Mouse (Mus musculus): ENCODE measurements at regions not wholly inside any gene's neighbourhood (a gene's known extent, or its start where the extent isn't known, plus 50 kb on each side); places are given as distances from the start of the nearest gene placed in this dataset.
"Not testable (repeated sequence)": the region's sequence is repeated elsewhere in the genome, so short reads cannot be mapped to it uniquely, and the experiment has no call there.

GRCm38 (mm10) chr12:8440373-8440772 lies 59.4 kb downstream of the Rhob start:
- Histone ChIP-seq H3K4me2 (replicated peaks; ENCODE audit: low read depth) (no peak overlapping the region), H3K27me3 (ENCODE audit: control insufficient read depth, insufficient read depth, low read length) (no peaks in the 10 kb centered on the region), H3K27ac (replicated peaks) (no peak overlapping the region), H3K9me3 (ENCODE audit: control insufficient read depth, low read length) (no peaks in the 10 kb centered on the region), H3K4me1 (replicated peaks; ENCODE audit: control insufficient read depth, insufficient read depth) (0 out of 2 replicates have a peak, but pooled peaks cover 4% of the 10 kb centered on the region), H3K4me3 (ENCODE audit: low read depth, low read length) (no peak overlapping the region), H3K36me3 (ENCODE audit: control insufficient read depth, insufficient read depth, low read length) (no peaks in the 10 kb centered on the region), H3K9ac (ENCODE audit: low read length) (no peak overlapping the region)
- no peak for DNase-seq (ENCODE audit: low spot score)
- no peak for TF ChIP-seq EP300 (optimal IDR thresholded peaks at IDR 0.05)
- TF ChIP-seq CTCF (IDR thresholded peaks at IDR 0.05; ENCODE audit: low read depth) = no peak
- peak; percentile 65 for ATAC-seq (ENCODE audit: low FRiP score, low TSS enrichment)
- WGBS = 73% methylated on average over 3 of the region's 3 CpGs

GRCm38 (mm10) chr12:8439957-8440356 lies 59.9 kb downstream of the Rhob start:
- WGBS = 88% methylated on average over 3 of the region's 3 CpGs
- Histone ChIP-seq H3K9ac (ENCODE audit: low read length) (no peak overlapping the region), H3K4me3 (ENCODE audit: low read depth, low read length) (no peak overlapping the region), H3K27me3 (ENCODE audit: control insufficient read depth, insufficient read depth, low read length) (no peaks in the 10 kb centered on the region), H3K4me2 (replicated peaks; ENCODE audit: low read depth) (no peak overlapping the region), H3K4me1 (replicated peaks; ENCODE audit: control insufficient read depth, insufficient read depth) (0 out of 2 replicates have a peak, but pooled peaks cover 3% of the 10 kb centered on the region), H3K36me3 (ENCODE audit: control insufficient read depth, insufficient read depth, low read length) (no peaks in the 10 kb centered on the region), H3K27ac (replicated peaks) (no peak overlapping the region), H3K9me3 (ENCODE audit: control insufficient read depth, low read length) (no peaks in the 10 kb centered on the region)
- DNase-seq (ENCODE audit: low spot score) (no peak), ATAC-seq (ENCODE audit: low FRiP score, low TSS enrichment) (no peak)
- TF ChIP-seq EP300 (optimal IDR thresholded peaks at IDR 0.05) = no peak
- no peak for TF ChIP-seq CTCF (IDR thresholded peaks at IDR 0.05; ENCODE audit: low read depth)

GRCm38 (mm10) chr12:8439486-8439885 lies 60.3 kb downstream of the Rhob start:
- DNase-seq (ENCODE audit: low spot score) (no peak), ATAC-seq (ENCODE audit: low FRiP score, low TSS enrichment) (no peak)
- no peaks in the 10 kb centered on the region for H3K27me3 ChIP-seq (ENCODE audit: control insufficient read depth, insufficient read depth, low read length)
- no peak overlapping the region for H3K27ac ChIP-seq (replicated peaks)
- 71% methylated on average over 4 of the region's 4 CpGs for WGBS
- H3K4me3 ChIP-seq (ENCODE audit: low read depth, low read length) = no peak overlapping the region
- no peak overlapping the region for H3K9ac ChIP-seq (ENCODE audit: low read length)
- H3K4me2 ChIP-seq (replicated peaks; ENCODE audit: low read depth) = no peak overlapping the region
- H3K4me1 ChIP-seq (replicated peaks; ENCODE audit: control insufficient read depth, insufficient read depth) = peaks cover 3% of the 10 kb centered on the region; the same call in 1 of the 2 replicates
- no peaks in the 10 kb centered on the region for H3K36me3 ChIP-seq (ENCODE audit: control insufficient read depth, insufficient read depth, low read length)
- TF ChIP-seq EP300 (optimal IDR thresholded peaks at IDR 0.05) (no peak), CTCF (IDR thresholded peaks at IDR 0.05; ENCODE audit: low read depth) (no peak)
- no peaks in the 10 kb centered on the region for H3K9me3 ChIP-seq (ENCODE audit: control insufficient read depth, low read length)

GRCm38 (mm10) chr12:8438638-8439037 lies 61.2 kb downstream of the Rhob start:
- no peak for DNase-seq (ENCODE audit: low spot score)
- no peak for TF ChIP-seq EP300 (optimal IDR thresholded peaks at IDR 0.05)
- no peak for TF ChIP-seq CTCF (IDR thresholded peaks at IDR 0.05; ENCODE audit: low read depth)
- no peak overlapping the region for H3K4me2 ChIP-seq (replicated peaks; ENCODE audit: low read depth)
- no peak overlapping the region for H3K9ac ChIP-seq (ENCODE audit: low read length)
- no peaks in the 10 kb centered on the region for H3K9me3 ChIP-seq (ENCODE audit: control insufficient read depth, low read length)
- no peak overlapping the region for H3K27ac ChIP-seq (replicated peaks)
- 65% methylated on average over 4 of the region's 4 CpGs for WGBS
- ATAC-seq (ENCODE audit: low FRiP score, low TSS enrichment) = no peak
- H3K4me1 ChIP-seq (replicated peaks; ENCODE audit: control insufficient read depth, insufficient read depth) = peaks cover 7% of the 10 kb centered on the region; the same call in 1 of the 2 replicates
- no peaks in the 10 kb centered on the region for H3K27me3 ChIP-seq (ENCODE audit: control insufficient read depth, insufficient read depth, low read length)
- no peak overlapping the region for H3K4me3 ChIP-seq (ENCODE audit: low read depth, low read length)
- H3K36me3 ChIP-seq (ENCODE audit: control insufficient read depth, insufficient read depth, low read length) = no peaks in the 10 kb centered on the region

- WGBS = 53% methylated on average over 6 of the region's 6 CpGs
- Histone ChIP-seq H3K4me1 (replicated peaks; ENCODE audit: control insufficient read depth, insufficient read depth) (peaks cover 11% of the 10 kb centered on the region), H3K36me3 (ENCODE audit: control insufficient read depth, insufficient read depth, low read length) (no peaks in the 10 kb centered on the region), H3K9ac (ENCODE audit: low read length) (no peak overlapping the region), H3K27me3 (ENCODE audit: control insufficient read depth, insufficient read depth, low read length) (no peaks in the 10 kb centered on the region), H3K9me3 (ENCODE audit: control insufficient read depth, low read length) (no peaks in the 10 kb centered on the region), H3K4me2 (replicated peaks; ENCODE audit: low read depth) (no peak overlapping the region), H3K27ac (replicated peaks) (no peak overlapping the region), H3K4me3 (ENCODE audit: low read depth, low read length) (no peak overlapping the region)
- DNase-seq (ENCODE audit: low spot score) (no peak), ATAC-seq (ENCODE audit: low FRiP score, low TSS enrichment) (no peak; the same call in 1 of the 2 replicates)
- TF ChIP-seq EP300 (optimal IDR thresholded peaks at IDR 0.05) = no peak
- no peak for TF ChIP-seq CTCF (IDR thresholded peaks at IDR 0.05; ENCODE audit: low read depth)
These were observed 62.7 kb downstream of the Rhob start for GRCm38 (mm10) chr12:8436976-8437580.

- no peak overlapping the region for H3K27ac ChIP-seq (replicated peaks)
- ATAC-seq (ENCODE audit: low FRiP score, low TSS enrichment) = no peak
- H3K4me2 ChIP-seq (replicated peaks; ENCODE audit: low read depth) = no peak overlapping the region
- H3K36me3 ChIP-seq (ENCODE audit: control insufficient read depth, insufficient read depth, low read length) = no peaks in the 10 kb centered on the region
- no peaks in the 10 kb centered on the region for H3K27me3 ChIP-seq (ENCODE audit: control insufficient read depth, insufficient read depth, low read length)
- 58% methylated on average over 5 of the region's 5 CpGs for WGBS
- no peaks in the 10 kb centered on the region for H3K9me3 ChIP-seq (ENCODE audit: control insufficient read depth, low read length)
- no peak overlapping the region for H3K4me3 ChIP-seq (ENCODE audit: low read depth, low read length)
- peaks cover 11% of the 10 kb centered on the region for H3K4me1 ChIP-seq (replicated peaks; ENCODE audit: control insufficient read depth, insufficient read depth)
- DNase-seq (ENCODE audit: low spot score) = no peak
- TF ChIP-seq CTCF (IDR thresholded peaks at IDR 0.05; ENCODE audit: low read depth) = no peak
- TF ChIP-seq EP300 (optimal IDR thresholded peaks at IDR 0.05) = no peak
- no peak overlapping the region for H3K9ac ChIP-seq (ENCODE audit: low read length)
These were observed 63.3 kb downstream of the Rhob start for GRCm38 (mm10) chr12:8436553-8436952.

GRCm38 (mm10) chr12:8435651-8436348 lies 64.0 kb downstream of the Rhob start:
- not testable (repeated sequence) for ATAC-seq (ENCODE audit: low FRiP score, low TSS enrichment); H3K27me3 ChIP-seq (ENCODE audit: control insufficient read depth, insufficient read depth, low read length); H3K36me3 ChIP-seq (ENCODE audit: control insufficient read depth, insufficient read depth, low read length); DNase-seq (ENCODE audit: low spot score); H3K9ac ChIP-seq (ENCODE audit: low read length); H3K9me3 ChIP-seq (ENCODE audit: control insufficient read depth, low read length); H3K27ac ChIP-seq (replicated peaks); H3K4me3 ChIP-seq (ENCODE audit: low read depth, low read length); H3K4me2 ChIP-seq (replicated peaks; ENCODE audit: low read depth)
- peaks cover 11% of the 10 kb centered on the region for H3K4me1 ChIP-seq (replicated peaks; ENCODE audit: control insufficient read depth, insufficient read depth)
- WGBS = 67% methylated on average over 3 of the region's 3 CpGs

Measured in stomach, postnatal 0 days (tissue).